Mouse (Mus musculus): ENCODE results near the gene Tnp2.
"Not testable (repeated sequence)": the region's sequence is repeated elsewhere in the genome, so short reads cannot be mapped to it uniquely, and the experiment has no call there.

Tnp2 gene

GRCm38 (mm10) chr16:10788271-10788670, at the start of gene Tnp2:
Gene Tnp2 (minus strand): TSS chr16:10788660.
- DNase-seq (ENCODE audit: low spot score), result no peak

GRCm38 (mm10) chr16:10837903-10838302, 49.4 kb upstream of the Tnp2 start:
- no peak for DNase-seq (ENCODE audit: low spot score)

GRCm38 (mm10) chr16:10837250-10837649, 48.8 kb upstream of the Tnp2 start:
- no peak for DNase-seq (ENCODE audit: low spot score)

- DNase-seq (ENCODE audit: low spot score), result no peak
Observed at GRCm38 (mm10) chr16:10836388-10836787, 47.9 kb upstream of the Tnp2 start.

- DNase-seq (ENCODE audit: low spot score), result peak; percentile 92
Observed at GRCm38 (mm10) chr16:10834911-10835587, 46.6 kb upstream of the Tnp2 start, which contains the start of gene Rmi2. Gene Rmi2 (plus strand): TSS chr16:10835059.

- peak; percentile 20 for DNase-seq (ENCODE audit: low spot score)
Observed at GRCm38 (mm10) chr16:10834542-10834910, 46.1 kb upstream of the Tnp2 start.

GRCm38 (mm10) chr16:10828461-10828805, 40.0 kb upstream of the Tnp2 start:
- no peak for DNase-seq (ENCODE audit: low spot score)

GRCm38 (mm10) chr16:10827766-10828460, 39.5 kb upstream of the Tnp2 start:
- DNase-seq (ENCODE audit: low spot score), result no peak

- no peak for DNase-seq (ENCODE audit: low spot score)
Observed at GRCm38 (mm10) chr16:10827269-10827668, 38.8 kb upstream of the Tnp2 start.

GRCm38 (mm10) chr16:10825840-10826239, 37.4 kb upstream of the Tnp2 start:
- DNase-seq (ENCODE audit: low spot score), result no peak

- DNase-seq (ENCODE audit: low spot score), result no peak
Observed at GRCm38 (mm10) chr16:10824536-10824935, 36.1 kb upstream of the Tnp2 start.

- no peak for DNase-seq (ENCODE audit: low spot score)
Observed at GRCm38 (mm10) chr16:10821387-10821786, 32.9 kb upstream of the Tnp2 start.

- DNase-seq (ENCODE audit: low spot score), result no peak
Observed at GRCm38 (mm10) chr16:10819966-10820365, 31.5 kb upstream of the Tnp2 start.

GRCm38 (mm10) chr16:10818579-10819135, 30.2 kb upstream of the Tnp2 start:
- no peak for DNase-seq (ENCODE audit: low spot score)

- no peak for DNase-seq (ENCODE audit: low spot score)
Observed at GRCm38 (mm10) chr16:10814864-10815263, 26.4 kb upstream of the Tnp2 start.

GRCm38 (mm10) chr16:10813726-10814125, 25.3 kb upstream of the Tnp2 start:
- no peak for DNase-seq (ENCODE audit: low spot score)

GRCm38 (mm10) chr16:10812865-10813371, 24.5 kb upstream of the Tnp2 start, which contains the start of gene Gm11172:
Gene Gm11172 (plus strand): TSS chr16:10812915.
- DNase-seq (ENCODE audit: low spot score), result no peak

GRCm38 (mm10) chr16:10810376-10810775, 21.9 kb upstream of the Tnp2 start:
- DNase-seq (ENCODE audit: low spot score), result no peak

- no peak for DNase-seq (ENCODE audit: low spot score)
Observed at GRCm38 (mm10) chr16:10805789-10806527, 17.5 kb upstream of the Tnp2 start, which contains the start of gene Prm1. Gene Prm1 (minus strand): TSS chr16:10805839.

GRCm38 (mm10) chr16:10802420-10802819, 14.0 kb upstream of the Tnp2 start:
- DNase-seq (ENCODE audit: low spot score), result not testable (repeated sequence)

- no peak for DNase-seq (ENCODE audit: low spot score)
Observed at GRCm38 (mm10) chr16:10796034-10796433, 7.6 kb upstream of the Tnp2 start, which contains the start of gene Prm2. Gene Prm2 (minus strand): TSS chr16:10796134.

GRCm38 (mm10) chr16:10790702-10791101, 2.2 kb upstream of the Tnp2 start, which contains the start of gene Prm3:
Gene Prm3 (minus strand): TSS chr16:10790914.
- no peak for DNase-seq (ENCODE audit: low spot score)

Data from yolk sac, embryonic 10.5 days (tissue).